Mouse (Mus musculus): ENCODE results near the gene Rfx2.

Rfx2 gene

GRCm38 (mm10) chr17:56830411-56831110 is at the start of gene Rfx2:
Gene Rfx2 (minus strand): TSS chr17:56831013.
- peak; percentile 39 to 76 for DNase-seq (ENCODE audit: low spot score in 2 of 2)

- DNase-seq (ENCODE audit: low spot score in 2 of 2): no peak
Observed at GRCm38 (mm10) chr17:56877426-56877825, 46.6 kb upstream of the Rfx2 start.

GRCm38 (mm10) chr17:56876981-56877380 is 46.2 kb upstream of the Rfx2 start:
- DNase-seq (ENCODE audit: low spot score in 2 of 2): no peak

- DNase-seq (ENCODE audit: low spot score in 2 of 2): no peak
Observed at GRCm38 (mm10) chr17:56876465-56876864, 45.7 kb upstream of the Rfx2 start.

GRCm38 (mm10) chr17:56874936-56875651 is 44.3 kb upstream of the Rfx2 start, which contains the start of gene 1700061G19Rik:
Gene 1700061G19Rik (plus strand): TSS chr17:56875477.
- no peak for DNase-seq (ENCODE audit: low spot score in 2 of 2)

- DNase-seq (ENCODE audit: low spot score in 2 of 2): no peak
Observed at GRCm38 (mm10) chr17:56874237-56874636, 43.4 kb upstream of the Rfx2 start, which contains the start of gene Acsbg2. Gene Acsbg2 (minus strand): TSS chr17:56874447.

- no peak for DNase-seq (ENCODE audit: low spot score in 2 of 2)
Observed at GRCm38 (mm10) chr17:56872512-56872911, 41.7 kb upstream of the Rfx2 start.

GRCm38 (mm10) chr17:56871767-56872166 is 41.0 kb upstream of the Rfx2 start:
- no peak for DNase-seq (ENCODE audit: low spot score in 2 of 2)

GRCm38 (mm10) chr17:56870287-56870953 is 39.6 kb upstream of the Rfx2 start:
- no peak for DNase-seq (ENCODE audit: low spot score in 2 of 2)

GRCm38 (mm10) chr17:56869481-56869977 is 38.7 kb upstream of the Rfx2 start:
- no peak for DNase-seq (ENCODE audit: low spot score in 2 of 2)

- DNase-seq (ENCODE audit: low spot score in 2 of 2): no peak
Observed at GRCm38 (mm10) chr17:56866071-56866470, 35.3 kb upstream of the Rfx2 start.

- DNase-seq (ENCODE audit: low spot score in 2 of 2): peak in 1 of 2 experiments; percentile 24
Observed at GRCm38 (mm10) chr17:56861197-56861596, 30.4 kb upstream of the Rfx2 start.

- DNase-seq (ENCODE audit: low spot score in 2 of 2): no peak
Observed at GRCm38 (mm10) chr17:56858922-56859321, 28.1 kb upstream of the Rfx2 start.

- DNase-seq (ENCODE audit: low spot score in 2 of 2): peak; percentile 68 to 90
Observed at GRCm38 (mm10) chr17:56858216-56858615, 27.4 kb upstream of the Rfx2 start.

GRCm38 (mm10) chr17:56855421-56855820 is 24.6 kb upstream of the Rfx2 start:
- DNase-seq (ENCODE audit: low spot score in 2 of 2): no peak

- no peak for DNase-seq (ENCODE audit: low spot score in 2 of 2)
Observed at GRCm38 (mm10) chr17:56851167-56851566, 20.4 kb upstream of the Rfx2 start.

- no peak for DNase-seq (ENCODE audit: low spot score in 2 of 2)
Observed at GRCm38 (mm10) chr17:56849710-56850109, 18.9 kb upstream of the Rfx2 start.

GRCm38 (mm10) chr17:56848785-56849184 is 18.0 kb upstream of the Rfx2 start:
- DNase-seq (ENCODE audit: low spot score in 2 of 2): no peak

- no peak for DNase-seq (ENCODE audit: low spot score in 2 of 2)
Observed at GRCm38 (mm10) chr17:56843678-56844077, 12.9 kb upstream of the Rfx2 start.

- no peak for DNase-seq (ENCODE audit: low spot score in 2 of 2)
Observed at GRCm38 (mm10) chr17:56842173-56842572, 11.4 kb upstream of the Rfx2 start.

GRCm38 (mm10) chr17:56840524-56840923 is 9.7 kb upstream of the Rfx2 start:
- no peak for DNase-seq (ENCODE audit: low spot score in 2 of 2)

- DNase-seq (ENCODE audit: low spot score in 2 of 2): no peak
Observed at GRCm38 (mm10) chr17:56836336-56836735, 5.5 kb upstream of the Rfx2 start.
